Mouse (Mus musculus) hindlimb bud, embryonic 11.5 days (tissue): ENCODE data around the gene Fyn.

Experiments used
- DNase-seq: peaks from one replicate; pipeline ENCODE4 v3.0.0-alpha.2; 2012; ENCODE audit warnings: low read depth, low spot score; ENCODE audit errors: extremely low spot score

Gene Fyn

DNA sequence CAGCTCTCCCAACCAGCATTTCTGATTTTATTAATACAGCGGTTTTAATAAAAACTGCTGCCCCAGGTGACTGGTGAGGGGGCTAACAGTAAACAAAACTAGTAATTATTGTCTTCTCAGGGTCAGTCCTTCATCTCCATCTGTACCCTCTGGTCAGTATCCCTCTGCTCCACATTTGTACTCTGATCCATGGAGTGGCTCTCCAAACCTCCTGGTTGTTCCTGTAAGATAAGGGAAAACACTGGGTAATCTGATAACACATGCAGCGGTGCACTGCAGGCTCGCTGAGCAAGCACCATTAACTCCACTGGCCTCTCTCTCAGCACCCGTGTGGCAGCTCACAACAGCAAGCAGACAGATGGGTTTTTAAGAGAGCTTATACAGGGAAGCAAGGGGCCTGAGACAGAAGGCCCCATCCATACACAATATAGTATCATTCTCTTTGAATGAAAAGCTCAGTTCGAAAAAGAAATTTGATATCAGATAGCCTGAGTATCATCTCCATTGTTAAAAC is 189.9 kb downstream of the Fyn start:
- DNase-seq, result no peak

DNA sequence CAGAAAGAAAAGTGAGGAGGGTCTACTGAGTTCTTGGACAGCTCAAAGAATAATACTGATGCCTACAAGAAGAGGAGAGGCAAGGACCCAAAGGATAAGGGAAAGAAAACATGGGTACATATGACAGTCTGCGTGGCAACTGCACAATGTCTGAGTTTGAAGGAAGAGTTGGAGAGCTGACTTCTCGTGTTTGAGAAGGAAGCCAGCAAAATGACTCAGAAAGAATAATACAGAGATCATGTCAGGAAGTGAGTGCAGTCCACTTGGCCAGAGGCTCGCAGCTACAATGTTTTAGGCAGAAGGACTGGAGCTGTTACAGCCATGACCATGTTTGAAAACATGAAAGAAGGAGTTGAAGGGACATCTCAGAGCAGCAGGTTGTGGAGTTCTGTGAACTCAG is 190.7 kb downstream of the Fyn start:
- DNase-seq, result no peak

DNA sequence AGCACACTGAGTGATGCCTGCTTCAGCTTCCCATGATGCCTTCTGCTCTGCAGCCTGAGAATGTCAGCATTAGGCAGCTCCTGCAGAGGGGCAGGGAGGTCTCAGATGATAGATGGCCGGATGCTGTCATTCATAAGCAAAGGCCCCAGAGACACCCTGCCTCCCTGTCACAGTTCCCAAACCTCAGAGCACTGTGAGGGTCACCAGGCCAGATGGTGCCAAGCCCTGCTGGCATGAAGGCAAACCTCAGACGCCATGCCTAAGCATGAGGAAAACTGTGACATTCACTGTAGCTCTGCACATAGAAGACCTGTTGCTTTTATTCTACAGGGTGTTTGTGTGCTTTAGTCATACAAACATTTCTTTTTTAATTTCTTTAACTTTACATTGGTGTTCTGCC is 193.7 kb downstream of the Fyn start:
- no peak for DNase-seq

DNA sequence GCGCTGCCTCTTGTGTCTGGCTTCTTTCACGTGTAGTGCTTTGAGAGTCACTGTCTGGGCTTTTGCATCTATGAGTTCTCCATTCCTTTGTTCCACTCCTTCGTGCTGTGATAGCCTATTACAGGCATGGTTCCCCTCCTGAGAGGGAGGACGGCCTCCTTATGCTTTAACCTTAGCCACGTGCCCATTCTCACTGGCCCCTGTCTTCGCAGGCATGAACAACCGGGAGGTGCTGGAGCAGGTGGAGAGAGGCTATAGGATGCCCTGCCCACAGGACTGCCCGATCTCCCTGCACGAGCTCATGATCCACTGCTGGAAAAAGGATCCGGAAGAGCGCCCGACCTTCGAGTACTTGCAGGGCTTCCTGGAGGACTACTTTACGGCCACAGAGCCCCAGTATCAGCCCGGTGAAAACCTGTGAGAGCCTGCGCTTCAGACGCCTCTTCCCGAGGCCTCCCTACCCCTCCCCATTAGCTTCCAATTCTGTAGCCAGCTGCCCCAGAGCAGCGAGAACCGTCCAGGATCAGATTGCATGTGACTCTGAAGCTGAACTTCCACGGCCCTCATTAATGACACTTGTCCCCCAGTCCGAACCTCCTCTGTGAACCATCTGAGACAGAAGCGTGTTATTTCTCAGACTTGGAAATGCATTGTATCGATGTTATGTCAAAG is 195.0 kb downstream of the Fyn start:
- DNase-seq, result no peak

DNA sequence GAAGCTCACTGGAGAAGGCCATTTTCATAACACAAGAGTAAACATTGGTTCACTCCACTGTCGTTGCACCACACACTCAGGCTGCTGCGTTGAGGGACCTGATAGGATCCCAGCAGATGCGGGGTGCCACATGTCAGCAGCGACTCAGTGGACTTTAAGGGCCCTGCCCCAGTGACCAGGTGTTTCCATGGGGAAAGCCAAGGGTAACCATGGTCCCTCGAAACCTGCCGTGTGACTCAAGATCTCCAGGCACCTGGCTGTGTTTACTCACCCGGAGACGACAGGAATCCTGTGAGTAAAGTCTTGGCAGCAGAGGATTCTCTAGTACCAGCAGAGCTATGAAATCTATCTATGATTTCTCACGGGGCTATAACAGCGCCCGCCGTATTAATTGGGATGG is 198.2 kb downstream of the Fyn start:
- DNase-seq, result no peak

DNA sequence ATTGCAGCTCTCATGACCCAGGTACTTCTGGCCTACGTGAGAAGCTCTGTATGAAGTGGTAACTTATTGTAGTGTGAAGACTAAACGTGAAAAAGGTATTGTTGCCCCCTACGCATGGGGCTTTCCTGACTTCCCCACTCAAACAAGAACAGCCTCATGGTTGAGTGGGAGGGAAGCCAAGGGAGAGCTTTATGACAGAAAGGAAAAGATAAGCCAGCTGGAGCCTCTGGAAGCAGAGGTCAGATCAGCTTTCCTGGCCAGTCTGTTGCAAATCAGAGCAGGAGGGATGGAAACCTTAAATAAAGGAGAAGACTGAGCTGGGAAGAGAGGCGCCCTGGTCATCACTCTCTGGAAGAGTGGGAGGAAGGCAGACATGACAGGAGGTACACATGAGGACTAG is 200.3 kb downstream of the Fyn start:
- no peak for DNase-seq

DNA sequence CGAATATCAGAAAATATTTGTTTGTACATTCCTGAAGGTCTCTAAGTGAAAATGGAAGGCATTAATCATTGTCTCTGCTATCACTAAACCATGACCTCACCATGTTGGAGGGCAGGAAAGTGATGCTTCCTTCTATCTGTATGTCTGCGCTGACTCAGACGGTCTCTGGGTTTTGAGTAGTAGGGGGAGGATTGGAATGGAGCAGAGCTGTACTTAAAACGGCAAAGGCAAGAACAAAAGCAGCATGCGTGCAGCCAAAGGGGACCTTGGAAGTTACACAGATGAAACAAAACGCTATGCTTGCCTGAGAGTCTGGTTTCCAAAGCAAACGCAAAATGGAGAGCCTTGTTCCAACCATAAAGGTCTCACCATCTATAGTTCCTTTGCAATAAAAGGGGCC is 202.4 kb downstream of the Fyn start:
- no peak for DNase-seq

DNA sequence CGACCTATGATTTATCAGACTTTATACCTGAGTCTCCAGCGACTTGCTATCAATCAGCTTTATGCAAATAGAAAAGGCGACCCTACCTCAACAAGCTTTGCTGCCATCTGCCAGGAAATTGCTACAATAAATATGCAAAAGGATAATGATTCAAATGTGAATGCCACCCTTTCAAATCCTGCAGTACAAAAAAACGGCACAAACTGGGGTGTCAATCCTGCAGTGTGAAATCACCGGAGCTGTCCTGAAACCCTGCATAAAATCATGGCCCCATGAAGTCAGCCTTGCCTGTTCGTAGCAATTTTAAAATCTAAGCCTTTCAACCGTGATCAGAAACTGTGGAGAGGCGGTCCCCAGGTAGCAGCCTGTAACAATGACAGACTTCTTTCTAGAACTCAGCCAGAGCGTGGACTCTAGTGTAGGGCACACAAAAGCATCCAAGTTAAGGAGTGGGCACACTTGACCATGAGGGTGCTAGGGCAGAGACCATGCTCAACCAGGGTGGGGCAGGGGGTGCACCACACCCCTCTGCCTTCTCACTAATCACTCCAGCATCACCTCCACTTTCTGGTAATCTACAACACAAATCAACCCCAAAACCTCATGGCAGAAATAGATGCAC is 203.5 kb downstream of the Fyn start:
- DNase-seq, result no peak

DNA sequence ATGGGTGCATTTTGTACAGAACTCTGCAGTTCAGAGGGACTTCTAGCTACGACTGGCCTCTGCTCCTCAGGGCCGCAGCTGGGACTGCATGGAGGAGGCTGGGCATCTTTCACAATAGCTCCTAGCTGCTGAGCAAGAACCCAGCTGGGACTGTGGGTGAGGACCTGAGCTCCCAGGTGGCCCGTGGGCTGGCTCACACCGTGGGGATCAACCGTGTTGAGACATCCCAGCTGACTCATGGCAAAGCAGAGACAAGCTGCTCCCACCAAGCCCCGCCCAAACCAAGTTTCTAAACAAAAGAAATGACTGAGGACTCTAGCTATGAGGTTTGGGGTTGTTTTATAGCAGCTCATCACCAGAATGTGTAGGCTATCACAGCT is 204.0 kb downstream of the Fyn start:
- no peak for DNase-seq

DNA sequence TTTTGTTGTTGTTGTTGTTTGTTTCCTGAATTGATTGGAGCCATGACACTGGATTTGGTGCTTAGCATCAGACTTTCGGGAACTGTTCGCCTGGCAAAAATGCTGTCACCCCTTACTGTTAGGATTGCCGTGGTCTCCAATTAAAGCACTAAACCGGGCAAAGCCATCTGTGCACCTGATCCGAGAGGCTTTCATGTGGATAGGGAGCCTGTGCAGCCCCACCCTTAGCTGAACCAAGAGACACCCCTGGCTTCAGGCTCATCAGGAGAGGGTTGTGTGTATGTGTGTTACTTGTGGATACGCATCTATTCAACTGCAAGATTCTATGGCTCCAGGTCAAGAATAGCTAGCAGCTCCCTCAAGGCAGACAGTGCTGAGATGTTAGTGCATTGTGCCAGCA is 207.8 kb downstream of the Fyn start:
- no peak for DNase-seq

DNA sequence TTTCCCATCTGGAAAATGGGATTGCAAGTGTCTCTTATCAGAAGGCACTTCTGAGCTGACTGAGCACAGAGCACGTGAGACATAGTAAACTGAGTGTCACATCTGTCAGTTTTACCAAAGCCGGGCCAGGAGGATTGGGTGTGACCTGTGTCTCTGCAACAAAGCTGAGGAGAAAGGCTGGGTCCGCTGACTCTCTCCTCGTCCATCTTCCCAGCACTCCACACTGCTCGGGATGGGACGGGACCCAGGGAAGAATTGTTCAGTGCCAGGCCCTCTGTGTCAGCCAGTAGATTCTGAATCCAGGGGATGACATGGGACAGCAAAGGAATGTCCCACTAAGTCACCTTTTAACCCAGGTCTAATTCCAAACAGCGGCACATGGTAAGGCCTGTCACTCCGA is 211.8 kb downstream of the Fyn start:
- no peak for DNase-seq

DNA sequence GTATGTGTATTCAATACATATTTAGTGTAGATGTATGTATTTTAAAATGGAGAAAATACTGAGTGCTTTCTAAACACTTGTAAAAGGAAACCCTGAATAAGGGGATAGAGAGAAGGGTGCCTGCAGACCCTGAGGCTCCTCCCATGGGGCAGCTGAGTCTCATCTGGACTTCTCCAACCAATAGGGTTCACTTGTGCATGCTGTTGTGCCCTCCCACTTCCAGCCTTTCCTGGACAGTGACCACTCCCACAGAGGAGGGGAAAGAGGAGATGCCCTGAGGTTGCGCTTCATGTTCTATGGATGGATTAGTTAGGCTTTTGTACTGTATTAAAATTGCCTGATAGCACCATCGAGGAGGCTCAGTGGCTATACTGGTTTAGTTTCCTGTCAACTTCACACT is 213.7 kb downstream of the Fyn start:
- no peak for DNase-seq

DNA sequence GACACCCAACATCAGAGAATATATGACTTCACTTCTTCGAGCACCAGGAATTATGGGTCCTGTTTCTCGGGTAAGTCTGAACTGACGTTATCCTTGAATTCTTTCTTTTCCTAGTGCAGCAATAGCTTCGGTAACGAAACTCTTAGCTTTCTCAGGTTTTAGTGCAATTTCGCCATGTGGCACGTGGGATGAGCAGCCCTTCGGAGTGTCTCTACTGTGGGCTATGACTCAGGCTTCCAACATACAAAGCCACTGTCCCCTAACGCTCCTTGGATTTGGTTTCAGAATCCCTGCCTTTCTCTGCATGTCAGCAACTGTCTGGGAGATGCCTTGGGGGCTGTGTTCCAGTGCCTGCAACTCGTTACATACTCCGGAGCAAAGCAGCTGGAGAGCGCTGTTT is 215.1 kb downstream of the Fyn start:
- no peak for DNase-seq

DNA sequence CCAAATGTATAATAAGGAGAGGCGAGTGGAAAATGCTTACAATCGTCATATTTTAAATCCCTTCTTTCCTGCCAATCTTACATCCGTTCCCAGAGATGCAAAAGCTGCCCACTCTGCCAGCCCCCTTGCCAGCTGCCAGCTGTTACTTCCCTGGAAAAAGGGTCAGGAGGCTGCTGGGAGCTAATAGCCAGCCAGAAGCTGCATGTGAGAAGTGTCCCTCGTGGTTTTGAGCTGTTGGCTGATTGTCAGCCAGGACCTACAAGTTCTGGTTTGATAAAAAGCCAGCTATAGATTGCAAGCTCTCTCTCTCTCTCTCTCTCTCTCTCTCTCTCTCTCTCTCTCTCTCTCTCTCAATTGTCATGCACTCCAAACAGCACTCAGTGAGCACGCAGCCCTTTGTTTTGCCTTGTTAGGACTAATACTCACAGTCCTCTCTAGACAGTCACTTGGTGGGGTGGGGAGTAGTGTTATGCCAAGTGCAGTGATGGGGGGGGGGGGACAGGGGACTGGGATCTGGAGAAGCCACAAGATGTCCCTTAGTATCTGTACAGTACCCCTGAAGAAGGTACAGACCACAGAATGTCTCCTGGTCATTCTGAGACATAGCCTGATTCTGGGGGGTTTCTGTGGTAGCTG is 218.8 kb downstream of the Fyn start:
- no peak for DNase-seq

DNA sequence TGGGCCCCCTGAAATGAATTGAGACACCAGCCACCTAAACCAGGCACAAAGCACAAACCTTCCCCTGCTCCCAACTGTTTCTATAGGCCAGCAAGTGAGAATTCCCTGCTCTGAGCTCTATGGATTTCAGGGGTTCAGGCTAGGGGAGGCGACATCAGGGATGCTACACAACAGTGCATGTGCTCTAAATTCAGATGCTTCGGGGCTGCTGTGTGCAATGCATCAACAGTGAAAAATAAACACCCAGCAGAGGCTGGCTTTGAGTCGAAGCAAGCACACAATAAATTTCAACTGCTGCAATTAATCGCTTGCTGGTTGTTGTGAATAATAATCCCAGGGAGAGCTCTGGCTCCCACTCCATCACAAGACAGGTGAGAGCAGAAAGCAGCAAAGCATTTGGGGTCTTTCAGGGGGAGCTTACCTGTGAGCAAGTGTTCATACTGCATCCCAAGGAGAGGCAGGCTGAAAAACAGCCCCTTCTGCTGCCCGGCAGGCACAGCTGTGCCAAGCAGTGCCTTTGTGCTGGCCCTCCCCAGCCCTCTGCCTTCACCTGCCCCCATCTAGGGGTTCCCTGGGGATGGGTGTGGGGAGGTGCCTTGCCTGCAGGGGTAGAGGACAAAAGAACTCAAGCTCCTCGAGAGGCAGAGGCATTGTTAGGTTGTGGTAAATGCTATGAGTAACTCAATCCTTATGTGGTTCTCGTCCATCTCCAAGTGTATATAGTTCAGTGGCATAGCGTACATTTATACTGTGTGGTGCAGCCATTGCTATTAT is 219.5 kb downstream of the Fyn start:
- DNase-seq, result no peak

DNA sequence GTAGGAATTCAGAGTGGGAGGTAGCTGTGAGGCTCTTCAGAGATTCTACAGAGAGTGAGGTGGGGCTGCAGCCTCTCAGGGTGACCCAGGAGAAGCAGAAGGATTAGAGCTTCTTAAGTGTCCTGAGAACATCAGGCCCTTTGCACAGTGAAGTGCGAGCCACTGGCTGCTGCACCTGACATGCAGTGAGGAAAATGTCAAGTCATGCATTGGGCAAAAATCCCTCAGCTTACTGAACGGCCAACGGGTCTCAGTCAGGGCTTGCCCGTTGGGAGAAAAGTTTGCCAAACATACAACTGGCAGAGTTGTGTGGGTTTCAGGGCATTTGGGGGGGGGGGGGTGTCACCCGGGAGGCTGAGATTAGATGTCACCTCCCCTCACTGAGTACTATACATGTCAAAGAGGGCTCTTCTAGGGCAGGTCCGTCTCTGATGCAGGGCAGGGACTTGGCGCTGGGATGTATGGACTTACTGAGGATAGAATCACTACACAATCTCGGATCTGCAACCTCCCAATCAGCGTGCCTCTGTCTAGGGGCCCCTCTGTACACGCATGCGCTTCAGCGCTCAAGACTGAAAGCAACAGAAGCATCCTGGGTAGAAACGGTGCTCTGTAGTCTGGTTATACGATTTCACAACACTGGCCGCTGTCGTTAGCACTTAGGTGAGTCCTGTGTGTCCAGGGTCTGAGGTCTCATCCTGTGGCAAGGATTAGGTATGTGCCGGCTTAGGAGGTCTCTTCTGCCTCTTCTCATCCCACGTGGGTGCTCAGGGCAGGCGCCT is 221.3 kb downstream of the Fyn start:
- DNase-seq, result no peak

DNA sequence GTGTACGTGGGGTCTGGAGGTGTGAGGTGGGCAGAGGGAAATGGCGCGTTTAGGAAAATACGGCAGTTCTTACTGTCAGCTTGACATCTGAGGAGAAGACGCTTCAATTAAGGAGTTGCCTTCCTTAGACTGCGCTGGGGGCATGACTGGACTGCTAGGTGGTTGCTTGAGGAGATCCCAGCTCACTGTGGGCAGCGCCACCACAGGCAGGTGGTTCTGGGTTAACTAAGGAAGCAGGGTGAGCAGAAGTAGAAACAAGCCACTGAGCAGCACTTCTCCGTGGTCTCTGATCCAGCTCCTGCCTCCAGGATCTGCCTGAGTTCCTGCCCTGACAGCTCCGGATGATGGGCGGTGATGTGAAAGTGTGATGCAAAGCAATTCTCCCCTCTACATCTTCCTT is 222.0 kb downstream of the Fyn start:
- DNase-seq, result no peak

DNA sequence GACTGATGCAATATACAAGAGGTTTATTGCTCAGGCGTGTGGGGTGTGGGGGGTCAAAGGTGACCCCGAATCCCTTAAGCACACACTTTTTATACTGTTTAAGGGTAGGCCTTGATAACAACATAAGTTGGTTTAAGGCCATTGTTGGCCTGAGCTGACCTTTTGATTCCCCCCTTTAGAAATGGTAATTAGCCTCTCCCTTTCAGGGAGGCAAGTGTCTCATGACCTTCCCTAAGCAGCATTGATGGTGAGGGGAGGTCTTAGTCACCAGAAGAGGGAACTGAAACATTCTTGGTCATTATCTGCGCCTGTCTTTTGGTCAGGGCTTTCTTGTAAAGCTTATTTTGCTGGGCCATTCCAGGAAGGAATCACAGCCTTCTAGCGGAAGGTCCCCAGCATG is 223.8 kb downstream of the Fyn start:
- no peak for DNase-seq

DNA sequence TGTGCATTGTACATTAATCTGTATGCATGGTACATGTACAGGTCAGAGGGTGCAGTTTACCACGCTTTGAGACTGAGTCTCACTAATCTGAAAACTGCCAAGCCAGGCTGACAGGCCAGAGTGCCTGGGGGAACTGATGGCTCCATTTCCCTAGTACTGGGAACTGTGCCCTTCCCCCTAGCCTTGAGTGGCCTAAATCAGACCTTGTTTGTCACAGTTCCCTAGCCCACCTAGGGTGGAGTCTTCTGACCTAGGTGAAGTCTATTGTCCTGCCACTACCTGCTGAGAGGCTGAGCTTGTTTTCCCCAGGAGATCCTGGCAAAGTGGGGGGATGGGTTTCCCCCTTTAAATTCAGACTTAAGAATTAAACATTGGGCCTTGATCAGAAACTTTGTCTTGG is 226.1 kb downstream of the Fyn start:
- DNase-seq, result no peak

DNA sequence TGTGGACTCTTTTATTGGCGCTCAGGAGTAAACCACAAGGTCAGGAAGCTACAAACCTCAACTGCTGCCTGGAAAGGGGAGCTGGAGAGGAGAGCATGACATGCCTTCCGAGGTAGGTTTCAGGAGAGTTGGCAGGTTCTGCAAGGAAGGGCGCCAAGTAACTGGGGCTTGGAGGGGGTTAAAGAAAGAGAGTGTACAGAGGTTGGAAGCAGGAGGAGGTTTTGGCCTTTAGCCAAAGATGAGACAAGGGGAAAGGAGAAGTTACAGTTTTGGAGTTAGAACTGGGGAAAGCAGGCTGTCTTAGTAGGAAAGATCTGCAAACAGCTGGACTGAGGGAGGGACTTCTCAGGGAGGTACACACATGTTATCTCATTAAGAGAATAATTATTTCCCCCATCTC is 227.2 kb downstream of the Fyn start:
- no peak for DNase-seq
